ENCODE assay signal across 10 mouse cellular contexts in the genomic region with DNA sequence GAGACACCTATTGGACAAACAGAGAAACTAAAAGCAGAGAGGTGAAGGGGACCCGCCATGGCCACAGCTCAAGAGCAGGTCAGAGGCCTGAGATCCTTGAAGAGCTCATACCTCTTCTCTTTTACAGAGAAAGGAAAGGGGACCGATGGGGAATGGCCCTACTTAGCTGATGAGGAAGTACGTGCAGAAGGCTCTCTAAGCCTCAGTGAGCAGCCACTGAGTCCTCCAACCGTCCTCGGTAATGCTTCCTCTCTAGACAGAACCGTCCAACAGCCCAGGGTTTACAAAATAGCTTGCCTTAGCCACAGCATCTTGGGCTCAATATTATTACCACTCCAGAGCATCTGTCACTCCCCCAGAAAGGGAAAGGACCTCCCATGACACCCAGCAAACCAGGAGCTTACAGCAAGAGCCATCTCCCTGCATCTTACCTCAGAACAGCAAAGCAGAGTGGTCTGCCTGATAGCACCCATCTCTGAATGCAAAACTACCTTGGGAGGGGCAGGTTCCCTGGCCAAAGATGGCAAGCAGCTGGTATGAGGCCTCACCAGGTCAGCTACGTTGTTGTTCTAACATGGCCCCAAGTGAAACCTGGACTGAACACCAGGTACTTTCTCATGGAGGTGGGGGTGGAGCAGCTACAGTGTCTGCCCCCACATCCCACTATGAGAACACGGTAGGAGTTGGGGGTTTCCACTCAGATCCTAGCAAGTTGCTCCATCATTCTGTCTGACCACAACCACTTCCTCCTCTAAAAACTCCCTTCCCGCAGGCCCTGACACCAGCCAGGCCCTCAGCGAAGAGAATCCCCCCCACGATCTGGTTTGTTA. TPM values are rescaled to one million over a fixed set of nuclear protein-coding genes. Genes with fewer than 3 reads are reported as not detected.
A peak's percentile ranks its signal among the peaks of the same experiment; 100 is the strongest.
DNase-seq lines count a peak whose midpoint lies in the region; ATAC-seq and TF ChIP-seq lines count a peak whose summit lies in the region.
"Had no signal": no experiment of that assay in that cellular context is flagged by ENCODE, and none has a peak within 500 bp of the region (broad histone marks: within the 10 kb centered on the region; RNA-seq: fewer than 3 reads in every experiment).

No protein-coding gene starts in this region.

- H3K36me3 ChIP-seq in heart, embryonic 16.5 days (ENCODE audit: control insufficient read depth, insufficient read depth), result no peaks in the 10 kb centered on the region
- H3K36me3 ChIP-seq in ES-Bruce4 (ENCODE audit: control insufficient read depth, insufficient read depth, low read length, poor library complexity, severe bottlenecking), result no peaks in the 10 kb centered on the region
- no peaks in the 10 kb centered on the region for H3K36me3 ChIP-seq in limb, embryonic 15.5 days
- no peaks in the 10 kb centered on the region for H3K36me3 ChIP-seq in forebrain, postnatal 0 days (ENCODE audit: insufficient read depth)

- no peaks in the 10 kb centered on the region for H3K27me3 ChIP-seq in heart, embryonic 16.5 days (ENCODE audit: control insufficient read depth, insufficient read depth, low read length)
- no peaks in the 10 kb centered on the region for H3K27me3 ChIP-seq in ES-Bruce4 (ENCODE audit: control insufficient read depth, insufficient read depth, low read length, poor library complexity, severe bottlenecking)
- H3K27me3 ChIP-seq in limb, embryonic 15.5 days, result no peaks in the 10 kb centered on the region
- H3K27me3 ChIP-seq in forebrain, postnatal 0 days (ENCODE audit: insufficient read depth, low read length), result no peaks in the 10 kb centered on the region

- no peak overlapping the region for H3K4me3 ChIP-seq in heart, embryonic 16.5 days (ENCODE audit: low read length)
- no peak overlapping the region for H3K4me3 ChIP-seq in ES-Bruce4 (ENCODE audit: low read depth, low read length)
- no peak overlapping the region for H3K4me3 ChIP-seq in limb, embryonic 15.5 days
- no peak overlapping the region for H3K4me3 ChIP-seq in forebrain, postnatal 0 days (ENCODE audit: low read depth, low read length)

- 60% methylated on average over 11 of the region's 11 CpGs for WGBS in heart, embryonic 16.5 days
- 73% methylated on average over 11 of the region's 11 CpGs for WGBS in limb, embryonic 15.5 days
- 74% methylated on average over 11 of the region's 11 CpGs for WGBS in forebrain, postnatal 0 days

- TF ChIP-seq EP300 in ES-Bruce4 (IDR thresholded peaks at IDR 0.05; ENCODE audit: insufficient read depth, low read depth, low read length), result no peak

- DNase-seq in heart, adult 9 months (ENCODE audit: low spot score in 2 of 2), result no peak
- DNase-seq in spleen, postnatal 10 days (ENCODE audit: low spot score in 2 of 2), result peak; percentile 35 to 55
- DNase-seq in urinary bladder, postnatal 14 days (ENCODE audit: low spot score), result no peak
- no peak for DNase-seq in forebrain, postnatal 0 days
- no peak for DNase-seq in kidney, adult 11 months
- DNase-seq: midbrain, embryonic 14.5 days had no signal

- peaks cover 28% of the 10 kb centered on the region for H3K4me1 ChIP-seq in heart, embryonic 16.5 days (ENCODE audit: control insufficient read depth, insufficient read depth, low read length)
- H3K4me1 ChIP-seq in ES-Bruce4 (ENCODE audit: control insufficient read depth, insufficient read depth, low read length), result peaks cover 12% of the 10 kb centered on the region
- H3K4me1 ChIP-seq in limb, embryonic 15.5 days, result peaks cover 41% of the 10 kb centered on the region
- no peaks in the 10 kb centered on the region for H3K4me1 ChIP-seq in forebrain, postnatal 0 days (ENCODE audit: insufficient read depth)

- H3K27ac ChIP-seq in heart, embryonic 16.5 days (ENCODE audit: low read length), result peak overlapping the region; percentile 84
- H3K27ac ChIP-seq in ES-Bruce4 (ENCODE audit: insufficient read depth, low read length), result peak overlapping the region; percentile 72
- peak overlapping the region; percentile 89 for H3K27ac ChIP-seq in limb, embryonic 15.5 days
- no peak overlapping the region for H3K27ac ChIP-seq in forebrain, postnatal 0 days (ENCODE audit: low read depth, low read length)

- no peaks in the 10 kb centered on the region for H3K9me3 ChIP-seq in heart, embryonic 16.5 days (replicated peaks; ENCODE audit: control insufficient read depth, low read length)
- H3K9me3 ChIP-seq in ES-Bruce4 (replicated peaks; ENCODE audit: control insufficient read depth, insufficient read depth, low read length, poor library complexity, severe bottlenecking), result no peaks in the 10 kb centered on the region
- H3K9me3 ChIP-seq in limb, embryonic 15.5 days, result no peaks in the 10 kb centered on the region
- no peaks in the 10 kb centered on the region for H3K9me3 ChIP-seq in forebrain, postnatal 0 days (ENCODE audit: low read length)

- H3K9ac ChIP-seq in heart, embryonic 16.5 days (ENCODE audit: low read length), result peak overlapping the region; percentile 52
- no peak overlapping the region for H3K9ac ChIP-seq in ES-Bruce4 (ENCODE audit: low read depth, poor library complexity, severe bottlenecking)
- no peak overlapping the region for H3K9ac ChIP-seq in limb, embryonic 15.5 days
- no peak overlapping the region for H3K9ac ChIP-seq in forebrain, postnatal 0 days

- no peak for TF ChIP-seq CTCF in ES-Bruce4 (IDR thresholded peaks at IDR 0.05; ENCODE audit: low read depth, low read length)
- no peak for TF ChIP-seq CTCF in forebrain, postnatal 0 days (IDR thresholded peaks at IDR 0.05; ENCODE audit: low read depth)

- peak overlapping the region; percentile 57; the same call in 1 of the 2 replicates for H3K4me2 ChIP-seq in heart, embryonic 16.5 days (ENCODE audit: low read depth, low read length)
- H3K4me2 ChIP-seq in limb, embryonic 15.5 days, result no peak overlapping the region
- H3K4me2 ChIP-seq in forebrain, postnatal 0 days (ENCODE audit: low read depth), result no peak overlapping the region

- ATAC-seq in heart, embryonic 16.5 days (replicated peaks; ENCODE audit: extremely low read depth, insufficient read depth, low FRiP score), result no peak
- no peak for ATAC-seq in limb, embryonic 15.5 days (ENCODE audit: insufficient number of reproducible peaks, low FRiP score, low TSS enrichment, low read depth)
- ATAC-seq in forebrain, postnatal 0 days, result no peak
- ATAC-seq: forebrain, embryonic 14.5 days had no signal

- no peak for TF ChIP-seq POLR2A in ES-Bruce4 (IDR thresholded peaks at IDR 0.05; ENCODE audit: insufficient read depth, low read length)

RNA-seq across cellular contexts. Expression of a gene that starts 25.7 kb away (rescaled TPM):
- 4.9 and 6.4 TPM in 2 replicates for polyA plus RNA-seq in heart, embryonic 16.5 days (2015; fragmentation: Nextera tagmentation; extraction: Ambion mirVana)
- polyA plus RNA-seq in ES-Bruce4 (2011; ENCODE audit: insufficient read depth, insufficient read length, low read depth, missing spikeins), result 38.8 and 43.4 TPM in 2 replicates
- polyA plus RNA-seq in limb, embryonic 15.5 days (2015; fragmentation: Nextera tagmentation; extraction: Ambion mirVana), result 9.6 and 11.5 TPM in 2 replicates
- 116 and 135 TPM in 2 replicates for total RNA-seq in forebrain, postnatal 0 days (2014; rRNA removed)
- polyA plus RNA-seq in forebrain, postnatal 0 days (2015; fragmentation: Nextera tagmentation; extraction: Ambion mirVana), result 31.1 and 32.6 TPM in 2 replicates

RNA-seq across cellular contexts. Expression of a gene that starts 40.6 kb away (rescaled TPM):
- 166 and 168 TPM in 2 replicates for polyA plus RNA-seq in heart, embryonic 16.5 days (2015; fragmentation: Nextera tagmentation; extraction: Ambion mirVana)
- 204 and 208 TPM in 2 replicates for polyA plus RNA-seq in ES-Bruce4 (2011; ENCODE audit: insufficient read depth, insufficient read length, low read depth, missing spikeins)
- polyA plus RNA-seq in limb, embryonic 15.5 days (2015; fragmentation: Nextera tagmentation; extraction: Ambion mirVana), result 241 and 246 TPM in 2 replicates
- 30.8 and 33.0 TPM in 2 replicates for total RNA-seq in forebrain, postnatal 0 days (2014; rRNA removed)
- 58.5 and 64.2 TPM in 2 replicates for polyA plus RNA-seq in forebrain, postnatal 0 days (2015; fragmentation: Nextera tagmentation; extraction: Ambion mirVana)

Comparison
In these comparisons a context has a peak if more than half of its experiments do, and no peak if none do; other contexts are left out.
1. DNase-seq: peak in spleen, postnatal 10 days (2 of 2); none in heart, adult 9 months (0 of 2), urinary bladder, postnatal 14 days (single experiment), forebrain, postnatal 0 days (single experiment) and kidney, adult 11 months (single experiment).